Mouse (Mus musculus): ENCODE data around the gene Dnal4.

Gene Dnal4

GRCm38 (mm10) chr15:79800701-79801100, 23.1 kb upstream of the Dnal4 start:
- DNase-seq (ENCODE audit: low read depth): no peak

- DNase-seq (ENCODE audit: low read depth): no peak
Observed at GRCm38 (mm10) chr15:79798591-79798990, 20.9 kb upstream of the Dnal4 start.

DNA sequence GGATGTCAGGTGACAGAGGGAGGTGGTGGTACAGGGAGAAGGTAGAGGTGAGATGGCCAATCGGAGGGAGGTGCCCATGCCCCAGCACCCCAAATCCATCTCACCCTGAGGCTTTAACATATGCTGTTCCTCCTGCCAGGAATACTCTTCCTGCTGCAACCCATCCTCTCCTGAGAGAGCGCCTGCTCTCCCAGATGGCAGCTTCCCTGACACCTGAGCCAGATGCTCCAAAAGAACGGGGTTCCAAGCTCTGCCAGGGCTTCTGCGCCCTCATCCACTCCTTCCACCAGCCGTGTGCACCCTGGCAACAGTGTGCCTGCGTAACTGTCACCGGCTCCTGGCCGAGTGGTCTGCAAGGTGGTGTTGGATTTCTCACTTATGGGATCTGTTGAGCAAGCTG, 20.0 kb upstream of the Dnal4 start:
- no peak for DNase-seq (ENCODE audit: low read depth)

DNA sequence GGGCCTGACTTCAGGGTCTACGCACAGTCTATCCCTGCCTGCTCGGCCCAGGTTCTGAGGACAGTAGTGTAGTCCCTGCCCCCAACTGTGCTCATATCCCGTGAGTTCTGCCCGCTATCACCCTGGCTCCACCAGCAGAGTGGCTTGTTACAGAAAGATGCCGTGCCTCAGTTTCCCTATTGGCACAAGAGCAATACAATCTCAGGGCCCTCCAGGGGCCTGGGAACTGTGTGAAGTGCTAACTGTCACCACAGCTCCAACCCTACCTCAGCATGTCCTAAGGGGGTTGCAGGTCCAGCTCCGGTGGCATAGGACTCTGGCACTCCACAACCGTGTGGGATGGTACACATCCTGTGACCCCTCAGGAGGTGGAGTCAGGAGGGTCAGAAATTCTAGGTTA, 19.4 kb upstream of the Dnal4 start:
- DNase-seq (ENCODE audit: low read depth): no peak

GRCm38 (mm10) chr15:79796256-79796655, 18.6 kb upstream of the Dnal4 start:
- no peak for DNase-seq (ENCODE audit: low read depth)

GRCm38 (mm10) chr15:79794173-79794572, 16.5 kb upstream of the Dnal4 start:
- no peak for DNase-seq (ENCODE audit: low read depth)

DNA sequence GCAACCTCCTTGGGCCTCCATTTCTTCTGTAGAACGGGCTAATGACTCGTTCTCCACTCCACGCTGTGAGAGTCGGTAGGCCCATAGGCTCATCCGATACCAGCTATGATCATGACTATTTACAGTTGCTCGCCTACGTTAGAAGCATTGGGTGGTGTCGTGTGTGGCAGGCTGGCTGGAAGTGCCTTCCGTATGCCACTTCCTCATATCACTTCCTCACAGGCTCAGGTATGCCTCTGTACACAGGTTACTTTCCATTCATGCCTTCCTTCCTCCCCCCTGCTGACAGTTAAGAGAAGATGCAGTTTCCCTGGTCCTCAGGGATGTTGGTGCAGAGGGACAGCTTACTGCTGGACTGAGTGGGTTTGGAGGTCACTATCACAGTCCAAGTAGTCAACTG, 15.4 kb upstream of the Dnal4 start:
- DNase-seq (ENCODE audit: low read depth): no peak

- DNase-seq (ENCODE audit: low read depth): no peak
Observed at GRCm38 (mm10) chr15:79792455-79792854, 14.8 kb upstream of the Dnal4 start.

DNA sequence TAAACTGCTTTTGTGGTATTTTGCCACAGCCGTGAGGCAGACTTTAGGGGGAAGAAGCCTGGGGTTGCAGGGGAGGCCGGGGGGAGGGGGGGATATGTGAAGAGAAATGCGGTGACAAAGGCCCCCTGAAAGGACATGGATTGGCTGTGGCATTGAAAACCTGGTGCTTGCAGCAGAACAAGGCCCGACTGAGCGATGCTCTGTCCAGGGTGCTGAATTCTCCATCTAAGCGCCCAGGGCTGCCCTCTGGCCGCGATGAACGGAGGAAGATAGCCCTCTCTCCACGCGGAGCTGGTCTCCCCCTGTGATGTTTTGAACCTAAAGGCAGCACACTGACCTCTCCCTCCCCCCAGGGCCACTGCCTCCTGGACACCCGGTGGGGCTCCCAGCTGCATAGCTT, 13.9 kb upstream of the Dnal4 start:
- peak; percentile 66 for DNase-seq (ENCODE audit: low read depth)

DNA sequence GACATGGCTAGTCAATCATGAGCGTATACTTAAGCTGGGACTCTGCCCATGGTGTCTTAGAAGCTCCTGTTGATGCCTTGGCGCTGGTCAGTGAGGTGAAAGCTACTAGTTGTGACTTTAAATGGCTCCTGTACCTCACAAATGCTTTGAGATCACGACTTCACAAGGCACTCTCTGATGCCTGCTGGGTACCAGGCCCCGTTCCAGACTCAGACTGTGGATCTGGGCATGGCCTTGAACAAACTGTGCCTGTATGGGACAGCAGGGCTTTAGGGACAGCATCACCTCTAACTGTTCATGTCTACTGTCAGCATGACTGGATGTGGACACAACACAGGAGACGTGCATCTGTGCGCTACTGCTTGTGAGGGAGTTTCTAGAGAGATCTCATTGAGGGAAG, 13.3 kb upstream of the Dnal4 start:
- DNase-seq (ENCODE audit: low read depth): no peak

DNA sequence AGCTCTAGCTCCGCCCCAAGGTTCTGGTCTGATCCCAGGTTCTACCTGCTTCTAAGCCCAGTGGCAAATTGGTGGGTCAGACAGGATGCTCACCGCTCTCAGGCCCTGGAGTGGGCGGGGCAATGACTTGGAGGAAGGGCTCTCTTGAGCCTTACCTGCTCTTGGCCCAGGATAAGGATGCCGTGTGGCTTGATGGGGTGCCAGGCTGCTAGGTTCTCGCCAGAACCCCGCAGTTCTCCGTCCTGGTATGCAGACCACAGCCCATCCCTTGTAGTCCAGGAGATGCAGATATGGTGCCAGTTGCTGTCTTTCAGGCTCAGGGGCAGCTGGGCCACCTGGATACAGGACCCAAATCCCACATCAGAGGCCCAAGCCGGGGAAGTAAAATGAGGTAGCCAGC, 12.5 kb upstream of the Dnal4 start:
- no peak for DNase-seq (ENCODE audit: low read depth)

- DNase-seq (ENCODE audit: low read depth): no peak
Observed at GRCm38 (mm10) chr15:79787815-79788214, 10.2 kb upstream of the Dnal4 start.

GRCm38 (mm10) chr15:79785056-79785455, 7.4 kb upstream of the Dnal4 start:
- no peak for DNase-seq (ENCODE audit: low read depth)

- DNase-seq (ENCODE audit: low read depth): no peak
Observed at GRCm38 (mm10) chr15:79775662-79776061, 2.0 kb downstream of the Dnal4 start.

DNA sequence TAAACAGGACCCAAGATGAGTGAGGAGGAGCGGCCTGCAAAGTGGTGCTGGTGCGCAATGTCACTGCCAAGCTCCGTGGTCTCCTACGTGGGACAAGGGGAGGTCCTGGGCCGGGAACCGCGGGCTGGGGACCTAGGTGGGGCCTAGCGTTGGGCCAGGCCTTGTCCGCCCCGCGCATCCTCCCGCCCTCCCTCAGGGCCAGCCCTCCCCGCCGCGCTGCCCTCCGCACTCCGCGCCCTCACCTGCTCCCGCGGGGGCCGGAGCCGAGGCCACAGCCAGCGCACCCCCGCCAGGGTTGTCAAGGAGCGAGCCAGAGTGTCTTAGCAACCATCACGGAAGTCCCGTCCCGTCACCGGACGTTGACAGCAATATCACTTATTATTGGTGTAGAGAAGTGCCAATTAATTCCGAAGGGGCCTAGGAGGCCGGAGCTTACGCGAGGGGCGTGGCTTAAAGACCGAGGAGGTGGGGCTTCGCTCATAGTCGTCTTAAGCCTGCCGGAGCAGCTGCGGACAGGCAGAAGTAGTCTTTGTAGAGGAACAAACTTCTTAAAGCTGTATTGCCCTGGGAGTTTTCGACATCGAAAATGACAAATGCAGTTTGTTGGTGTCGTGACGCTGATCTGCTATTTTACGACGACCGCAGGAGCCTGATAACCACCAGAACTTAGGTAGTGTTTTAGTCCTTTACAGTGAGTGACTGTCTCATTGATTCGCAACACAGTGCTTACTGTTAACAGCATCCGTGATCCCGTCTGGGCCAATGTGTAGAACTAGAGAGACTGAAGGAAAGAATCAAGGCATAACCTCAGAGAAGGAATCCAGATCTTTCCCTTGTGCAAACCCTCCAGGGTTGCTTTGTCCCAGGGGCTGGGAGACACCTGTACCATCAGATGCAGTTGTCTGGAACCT, 3.3 kb downstream of the Dnal4 start:
- peak; percentile 99 for DNase-seq (ENCODE audit: low read depth)

- peak; percentile 42 for DNase-seq (ENCODE audit: low read depth)
Observed at GRCm38 (mm10) chr15:79770629-79771240, 6.9 kb downstream of the Dnal4 start.

DNA sequence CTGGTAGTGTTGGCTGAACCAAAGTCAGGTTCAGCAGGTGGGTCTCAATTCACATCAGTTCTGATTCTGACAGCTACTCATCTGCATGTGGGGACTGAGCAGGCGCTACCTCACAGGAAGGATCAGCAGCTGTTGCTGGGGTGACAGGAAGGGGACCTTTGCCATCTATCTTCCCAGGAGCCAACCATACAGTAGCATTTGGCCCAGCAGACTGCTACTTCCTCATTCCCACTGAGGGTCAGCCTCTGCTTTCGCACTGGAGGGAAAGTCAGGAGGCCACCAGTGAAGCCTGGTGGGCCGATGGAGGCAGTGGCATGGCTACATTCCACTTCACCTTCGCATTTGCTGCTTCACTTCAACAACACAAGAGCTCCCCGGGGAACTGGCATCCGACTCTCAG, 9.3 kb downstream of the Dnal4 start:
- peak; percentile 40 for DNase-seq (ENCODE audit: low read depth)

DNA sequence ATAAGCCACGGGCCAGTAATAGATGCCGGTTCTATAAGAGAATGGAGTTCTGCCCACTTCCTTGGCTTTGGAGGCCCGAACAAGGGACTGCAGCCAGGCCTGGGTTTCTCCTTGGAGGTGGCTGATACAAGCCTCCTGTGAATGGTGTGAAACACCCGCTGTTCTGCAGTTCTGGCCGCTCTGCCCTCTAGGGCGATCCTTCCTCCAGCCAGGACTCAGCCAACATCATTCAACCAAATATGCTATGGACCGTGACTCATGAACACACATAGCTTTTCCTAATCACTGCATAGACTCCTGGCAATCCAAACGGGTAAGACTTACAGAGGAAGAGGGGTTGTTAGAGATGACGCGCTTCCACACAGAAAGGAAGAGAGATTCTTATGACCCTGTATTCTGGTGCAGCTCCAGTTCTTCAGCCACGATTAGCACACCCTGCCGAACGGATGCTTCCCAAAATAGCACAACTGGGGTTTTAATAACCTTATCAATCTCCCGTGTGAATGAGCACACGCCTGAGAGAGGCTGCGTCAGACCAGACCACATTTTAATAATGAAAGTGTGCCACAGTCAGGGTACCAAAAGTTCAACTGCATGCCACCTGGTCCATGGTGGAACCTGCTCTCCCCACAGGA, 10.2 kb downstream of the Dnal4 start:
- DNase-seq (ENCODE audit: low read depth): no peak

- no peak for DNase-seq (ENCODE audit: low read depth)
Observed at GRCm38 (mm10) chr15:79766586-79767071, 11.0 kb downstream of the Dnal4 start.

GRCm38 (mm10) chr15:79766168-79766567, 11.5 kb downstream of the Dnal4 start:
- DNase-seq (ENCODE audit: low read depth): no peak

GRCm38 (mm10) chr15:79765361-79765760, 12.3 kb downstream of the Dnal4 start:
- no peak for DNase-seq (ENCODE audit: low read depth)

- DNase-seq (ENCODE audit: low read depth): no peak
Observed at GRCm38 (mm10) chr15:79764539-79765267, 12.9 kb downstream of the Dnal4 start.
